Mouse (Mus musculus) heart, adult 8-10 months (tissue): ENCODE results near the gene Mtmr14. TPM values are rescaled to one million over a fixed set of nuclear protein-coding genes. Genes with fewer than 3 reads are reported as not detected.

Experiments used
- total RNA-seq, 4 experiments: library from RNA; stranded (reverse); gene quantifications; 2 replicates each; pipeline ENCODE4 v1.2.4; 2022

Mtmr14 gene
- total RNA-seq, 4 experiments from 2014 or later: 15.1 to 18.3 (median 16.5) TPM

Other genes starting within 250 kb of the Mtmr14 start
- 10 to 100 TPM; 20.1 to 24.8 (median 23.4) TPM for gene Thumpd3, start 191.6 kb upstream of the Mtmr14 start, total RNA-seq
- 10 to 100 TPM; 31.2 to 34.4 (median 33.0) TPM for gene Setd5, start 160.5 kb upstream of the Mtmr14 start, total RNA-seq
- under 1 TPM; 0.29 to 0.59 (median 0.32) TPM for gene Lhfpl4, start 42.5 kb upstream of the Mtmr14 start, total RNA-seq
- gene Cpne9, start 44.5 kb downstream of the Mtmr14 start, total RNA-seq: under 1 TPM in 1 of 4 experiments, not detected in 3; 0.25 TPM
- 10 to 100 TPM; 13.2 to 16.0 (median 14.7) TPM for gene Brpf1, start 69.3 kb downstream of the Mtmr14 start, total RNA-seq
- gene Ogg1, start 89.1 kb downstream of the Mtmr14 start, total RNA-seq: 1 to 10 TPM; 4.8 to 6.6 (median 5.0) TPM
- gene Camk1, start 106.1 kb downstream of the Mtmr14 start, total RNA-seq: 10 to 100 TPM; 60.0 to 79.3 (median 71.7) TPM
- gene Tada3, start 140.0 kb downstream of the Mtmr14 start, total RNA-seq: 10 to 100 TPM; 20.7 to 23.8 (median 23.2) TPM
- 10 to 100 TPM; 58.5 to 72.8 (median 62.0) TPM for gene Arpc4, start 140.3 kb downstream of the Mtmr14 start, total RNA-seq
- gene Ttll3, start 151.4 kb downstream of the Mtmr14 start, total RNA-seq: 1 to 10 TPM in 1 of 4 experiments, under 1 TPM in 3; 0.44 to 1.0 (median 0.76) TPM
- gene Rpusd3, start 181.5 kb downstream of the Mtmr14 start, total RNA-seq: 10 to 100 TPM in 3 of 4 experiments, 1 to 10 TPM in 1; 8.2 to 11.7 (median 11.2) TPM
- 1 to 10 TPM; 3.1 to 5.7 (median 4.6) TPM for gene Cidec, start 197.9 kb downstream of the Mtmr14 start, total RNA-seq
- gene Jagn1, start 204.7 kb downstream of the Mtmr14 start, total RNA-seq: 10 to 100 TPM; 21.0 to 21.4 (median 21.1) TPM
- 1 to 10 TPM in 2 of 4 experiments, under 1 TPM in 2; 0.60 to 2.0 (median 1.1) TPM for gene Il17re, start 220.6 kb downstream of the Mtmr14 start, total RNA-seq
- 1 to 10 TPM; 5.6 to 9.9 (median 7.5) TPM for gene Il17rc, start 233.6 kb downstream of the Mtmr14 start, total RNA-seq
- gene Creld1, start 245.5 kb downstream of the Mtmr14 start, total RNA-seq: 10 to 100 TPM; 53.9 to 63.4 (median 59.2) TPM